Mouse (Mus musculus) kidney, embryonic 15.5 days (tissue): ENCODE measurements around the gene Ptk6. TPM values are rescaled to one million over a fixed set of nuclear protein-coding genes. Genes with fewer than 3 reads are reported as not detected.

Experiments used
- ATAC-seq: fragments of 200-750 bp; cut with Nextera tagmentation; replicated peaks from 2 replicates; pipeline ENCODE4 v1.8.0; 2017; ENCODE audit warnings: moderate TSS enrichment; ENCODE audit not compliant: low FRiP score
- H3K27ac ChIP-seq: fragments of 300-500 bp; sonication (generic); 2 replicates; pipeline ENCODE4 v1.5.1; 2015; ENCODE audit warnings: mild to moderate bottlenecking, inconsistent platforms
- H3K27me3 ChIP-seq: fragments of 300-500 bp; sonication (generic); 2 replicates; pipeline ENCODE4 v1.6.1; 2015; ENCODE audit warnings: inconsistent platforms
- H3K36me3 ChIP-seq: fragments of 300-500 bp; sonication (generic); 2 replicates; pipeline ENCODE4 v1.6.1; 2015; ENCODE audit warnings: inconsistent platforms
- H3K4me1 ChIP-seq: fragments of 300-500 bp; sonication (generic); 2 replicates; pipeline ENCODE4 v1.6.1; 2015; ENCODE audit warnings: inconsistent platforms
- H3K4me2 ChIP-seq: fragments of 300-500 bp; sonication (generic); 2 replicates; pipeline ENCODE4 v1.6.1; 2015; ENCODE audit warnings: moderate library complexity, mild to moderate bottlenecking, inconsistent platforms
- H3K4me3 ChIP-seq: fragments of 300-500 bp; sonication (generic); replicated peaks from 2 replicates; pipeline ENCODE4 v1.5.1; 2015; ENCODE audit warnings: mild to moderate bottlenecking, inconsistent platforms
- H3K9ac ChIP-seq: fragments of 300-500 bp; sonication (generic); 2 replicates; pipeline ENCODE4 v1.6.1; 2015; ENCODE audit warnings: mild to moderate bottlenecking, inconsistent platforms
- H3K9me3 ChIP-seq: fragments of 300-500 bp; sonication (generic); replicated peaks from 2 replicates; pipeline ENCODE4 v1.6.1; 2016; ENCODE audit warnings: inconsistent platforms
- WGBS: fragments of 180-500 bp; shearing (Covaris S2); methylation state at CpG from one replicate; pipeline ENCODE4 v1.1.7; 2015; ENCODE audit warnings: mixed read lengths; 5-methylcytosine and 5-hydroxymethylcytosine counted together
- polyA plus RNA-seq: library from polyadenylated mRNA; unstranded; fragments of >200 nt; fragmentation: Nextera tagmentation; extraction: Ambion mirVana; gene quantifications from 2 replicates; pipeline ENCODE4 v1.2.1, GENCODE M21; 2015

Gene Ptk6
- polyA plus RNA-seq, 1 experiment from 2014 or later = not detected

- Histone ChIP-seq H3K36me3 (peaks cover 16% of the 10 kb centered on the region), H3K27me3 (no peaks in the 10 kb centered on the region), H3K4me1 (peaks cover 12% of the 10 kb centered on the region), H3K9me3 (no peaks in the 10 kb centered on the region), H3K27ac (peak overlapping the region; percentile 82), H3K4me3 (peak overlapping the region; percentile 81), H3K4me2 (peak overlapping the region; percentile 88), H3K9ac (no peak overlapping the region)
- WGBS = 52% methylated on average over 2 of the region's 2 CpGs
- ATAC-seq = no peak
Observed at GRCm38 (mm10) chr2:181188681-181189080, 13.9 kb downstream of the Ptk6 start.

- Histone ChIP-seq H3K4me3 (peak within 1 kb of the TSS; percentile 81), H3K4me2 (peak within 1 kb of the TSS; percentile 88), H3K36me3 (peaks cover 16% of the 10 kb centered on the region), H3K4me1 (peaks cover 12% of the 10 kb centered on the region), H3K9me3 (no peaks in the 10 kb centered on the region), H3K27ac (peak within 1 kb of the TSS; percentile 96), H3K27me3 (no peaks in the 10 kb centered on the region), H3K9ac (peak within 1 kb of the TSS; percentile 87)
- WGBS = under 1% methylated on average over 64 of the region's 64 CpGs
- ATAC-seq = peak; percentile 98
Observed at GRCm38 (mm10) chr2:181187121-181188000, 15.2 kb downstream of the Ptk6 start, which contains the start of gene Ppdpf. Ppdpf (plus strand) TSS chr2:181187247.

- no peaks in the 10 kb centered on the region for H3K27me3 ChIP-seq
- under 1% methylated on average over 14 of the region's 14 CpGs for WGBS
Observed at GRCm38 (mm10) chr2:181186635-181187034, 16.0 kb downstream of the Ptk6 start.

GRCm38 (mm10) chr2:181180898-181181297 is 21.7 kb downstream of the Ptk6 start:
- H3K9me3 ChIP-seq = no peaks in the 10 kb centered on the region
- no peak overlapping the region for H3K27ac ChIP-seq
- H3K4me3 ChIP-seq = no peak overlapping the region
- no peaks in the 10 kb centered on the region for H3K27me3 ChIP-seq
- no peaks in the 10 kb centered on the region for H3K4me1 ChIP-seq
- H3K9ac ChIP-seq = no peak overlapping the region
- no peaks in the 10 kb centered on the region for H3K36me3 ChIP-seq
- 61% methylated on average over 6 of the region's 6 CpGs for WGBS
- no peak overlapping the region for H3K4me2 ChIP-seq
- ATAC-seq = no peak

More at GRCm38 (mm10) chr2:181186635-181187034, 16.0 kb downstream of the Ptk6 start:
- no peaks in the 10 kb centered on the region for H3K9me3 ChIP-seq
- H3K27ac ChIP-seq = peak overlapping the region; percentile 96
- peaks cover 16% of the 10 kb centered on the region for H3K36me3 ChIP-seq
- H3K9ac ChIP-seq = peak overlapping the region; percentile 87
- ATAC-seq = peak; percentile 84
- peak overlapping the region; percentile 81 for H3K4me3 ChIP-seq
- peak overlapping the region; percentile 88 for H3K4me2 ChIP-seq
- H3K4me1 ChIP-seq = peaks cover 12% of the 10 kb centered on the region

GRCm38 (mm10) chr2:181178471-181178870 is 24.1 kb downstream of the Ptk6 start:
- H3K9me3 ChIP-seq = no peaks in the 10 kb centered on the region
- H3K4me2 ChIP-seq = no peak overlapping the region
- no peak for ATAC-seq
- no peak overlapping the region for H3K4me3 ChIP-seq
- no peak overlapping the region for H3K27ac ChIP-seq
- no peak overlapping the region for H3K9ac ChIP-seq
- H3K4me1 ChIP-seq = no peaks in the 10 kb centered on the region
- no peaks in the 10 kb centered on the region for H3K36me3 ChIP-seq
- no peaks in the 10 kb centered on the region for H3K27me3 ChIP-seq
- 83% methylated on average over 5 of the region's 5 CpGs for WGBS

- H3K27me3 ChIP-seq = no peaks in the 10 kb centered on the region
- no peaks in the 10 kb centered on the region for H3K4me1 ChIP-seq
- no peak for ATAC-seq
- H3K9me3 ChIP-seq = no peaks in the 10 kb centered on the region
- H3K4me2 ChIP-seq = no peak overlapping the region
- H3K4me3 ChIP-seq = no peak overlapping the region
- H3K36me3 ChIP-seq = no peaks in the 10 kb centered on the region
- no peak overlapping the region for H3K27ac ChIP-seq
- WGBS = 77% methylated on average over 3 of the region's 3 CpGs
- H3K9ac ChIP-seq = no peak overlapping the region
Observed at GRCm38 (mm10) chr2:181178015-181178414, 24.6 kb downstream of the Ptk6 start.

GRCm38 (mm10) chr2:181174646-181175045 is 27.9 kb downstream of the Ptk6 start:
- Histone ChIP-seq H3K9ac (no peak overlapping the region), H3K36me3 (no peaks in the 10 kb centered on the region), H3K4me2 (no peak overlapping the region), H3K4me3 (no peak overlapping the region), H3K27me3 (no peaks in the 10 kb centered on the region), H3K27ac (no peak overlapping the region), H3K9me3 (0 out of 2 replicates have a peak, but pooled peaks cover 1% of the 10 kb centered on the region), H3K4me1 (no peaks in the 10 kb centered on the region)
- 77% methylated on average over 3 of the region's 3 CpGs for WGBS
- no peak for ATAC-seq

GRCm38 (mm10) chr2:181166469-181166868 is 36.1 kb downstream of the Ptk6 start:
- no peak overlapping the region for H3K4me2 ChIP-seq
- H3K4me3 ChIP-seq = no peak overlapping the region
- H3K27ac ChIP-seq = no peak overlapping the region
- peaks cover 7% of the 10 kb centered on the region; the same call in 1 of the 2 replicates for H3K27me3 ChIP-seq
- no peaks in the 10 kb centered on the region for H3K4me1 ChIP-seq
- no peak overlapping the region for H3K9ac ChIP-seq
- no peak for ATAC-seq
- no peaks in the 10 kb centered on the region for H3K36me3 ChIP-seq
- 0 out of 2 replicates have a peak, but pooled peaks cover 4% of the 10 kb centered on the region for H3K9me3 ChIP-seq
- 80% methylated on average over 5 of the region's 5 CpGs for WGBS

GRCm38 (mm10) chr2:181160821-181161220 is 41.8 kb downstream of the Ptk6 start:
- H3K27me3 ChIP-seq = peaks cover 34% of the 10 kb centered on the region
- no peaks in the 10 kb centered on the region for H3K9me3 ChIP-seq
- peaks cover 8% of the 10 kb centered on the region for H3K4me1 ChIP-seq
- no peak overlapping the region for H3K9ac ChIP-seq
- H3K36me3 ChIP-seq = no peaks in the 10 kb centered on the region
- H3K4me3 ChIP-seq = no peak overlapping the region
- no peak overlapping the region for H3K4me2 ChIP-seq
- WGBS = 72% methylated on average over 4 of the region's 4 CpGs
- no peak for ATAC-seq
- H3K27ac ChIP-seq = no peak overlapping the region

- Histone ChIP-seq H3K4me1 (peaks cover 8% of the 10 kb centered on the region), H3K4me2 (no peak overlapping the region), H3K4me3 (no peak overlapping the region), H3K9me3 (no peaks in the 10 kb centered on the region), H3K36me3 (no peaks in the 10 kb centered on the region), H3K27me3 (peaks cover 45% of the 10 kb centered on the region), H3K9ac (no peak overlapping the region), H3K27ac (no peak overlapping the region)
- 2% methylated on average over 2 of the region's 2 CpGs for WGBS
- peak; percentile 70 for ATAC-seq
Observed at GRCm38 (mm10) chr2:181159771-181160170, 42.8 kb downstream of the Ptk6 start.

GRCm38 (mm10) chr2:181159091-181159514 is 43.5 kb downstream of the Ptk6 start:
- no peak for ATAC-seq
- H3K4me3 ChIP-seq = no peak overlapping the region
- H3K4me2 ChIP-seq = no peak overlapping the region
- no peak overlapping the region for H3K27ac ChIP-seq
- H3K9ac ChIP-seq = no peak overlapping the region
- H3K4me1 ChIP-seq = peaks cover 8% of the 10 kb centered on the region
- H3K27me3 ChIP-seq = peaks cover 51% of the 10 kb centered on the region
- H3K36me3 ChIP-seq = no peaks in the 10 kb centered on the region
- 56% methylated on average over 7 of the region's 7 CpGs for WGBS
- H3K9me3 ChIP-seq = no peaks in the 10 kb centered on the region

GRCm38 (mm10) chr2:181158471-181158870 is 44.1 kb downstream of the Ptk6 start:
- no peak overlapping the region for H3K4me2 ChIP-seq
- H3K9me3 ChIP-seq = no peaks in the 10 kb centered on the region
- H3K36me3 ChIP-seq = no peaks in the 10 kb centered on the region
- H3K9ac ChIP-seq = no peak overlapping the region
- H3K4me3 ChIP-seq = no peak overlapping the region
- no peak overlapping the region for H3K27ac ChIP-seq
- WGBS = 83% methylated on average over 2 of the region's 2 CpGs
- peaks cover 55% of the 10 kb centered on the region for H3K27me3 ChIP-seq
- ATAC-seq = no peak
- peaks cover 8% of the 10 kb centered on the region for H3K4me1 ChIP-seq
